Mouse (Mus musculus): ENCODE results near the gene Shprh. TPM values are rescaled to one million over a fixed set of nuclear protein-coding genes. Genes with fewer than 3 reads are reported as not detected.
"Not testable (repeated sequence)": the region's sequence is repeated elsewhere in the genome, so short reads cannot be mapped to it uniquely, and the experiment has no call there.

Shprh gene
- total RNA-seq (2015) (13.0 and 13.4 TPM in 2 replicates), total RNA-seq (2017) (20.2 and 24.3 TPM in 2 replicates)

DNA sequence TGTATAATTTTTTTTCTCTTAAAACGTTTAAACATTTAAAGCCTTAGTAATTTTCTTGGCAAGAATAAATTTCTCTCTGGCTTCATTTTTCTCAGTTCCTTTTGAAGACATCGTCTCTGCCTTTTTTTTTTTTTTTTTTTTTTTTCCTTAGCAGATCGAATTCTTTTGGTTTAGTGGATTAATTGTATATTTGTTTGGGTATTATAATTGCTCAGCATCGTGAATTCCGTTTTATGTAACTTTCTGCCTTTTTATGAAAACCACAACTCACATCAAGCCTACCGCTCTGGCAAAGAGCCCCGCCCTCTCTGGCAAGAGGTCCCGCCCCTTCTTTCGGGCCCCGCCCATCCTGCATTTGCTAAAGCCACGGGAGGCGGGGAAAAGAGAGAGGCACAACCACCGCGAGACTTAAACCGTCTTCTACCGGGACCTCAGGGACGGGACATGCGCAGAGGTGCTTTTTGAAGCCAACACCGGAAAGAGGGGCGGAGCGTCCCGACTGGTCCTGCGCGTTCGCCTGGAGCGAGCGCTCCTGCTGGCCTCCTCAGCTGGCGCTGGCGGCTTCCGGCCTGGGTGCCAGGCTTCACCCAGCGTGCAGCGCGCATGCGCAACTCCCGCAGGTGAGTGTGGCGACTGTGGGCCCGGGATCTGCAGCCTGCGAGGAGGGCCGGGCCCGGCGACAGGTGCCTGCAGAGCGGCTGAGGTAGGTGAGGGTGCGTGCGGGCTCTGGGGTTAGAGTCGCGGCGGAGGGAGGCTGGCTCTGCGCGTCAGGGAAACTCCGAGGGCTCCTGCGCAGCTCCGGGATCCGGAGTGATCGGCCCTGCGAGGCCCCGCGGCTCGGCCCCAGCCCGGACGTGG lies at the start of gene Shprh:
TSS of gene Shprh (plus strand) at position 544 of the 858 bp plus-strand sequence.
- peak; percentile 98 for ATAC-seq (ENCODE audit: poor library complexity, severe bottlenecking)

DNA sequence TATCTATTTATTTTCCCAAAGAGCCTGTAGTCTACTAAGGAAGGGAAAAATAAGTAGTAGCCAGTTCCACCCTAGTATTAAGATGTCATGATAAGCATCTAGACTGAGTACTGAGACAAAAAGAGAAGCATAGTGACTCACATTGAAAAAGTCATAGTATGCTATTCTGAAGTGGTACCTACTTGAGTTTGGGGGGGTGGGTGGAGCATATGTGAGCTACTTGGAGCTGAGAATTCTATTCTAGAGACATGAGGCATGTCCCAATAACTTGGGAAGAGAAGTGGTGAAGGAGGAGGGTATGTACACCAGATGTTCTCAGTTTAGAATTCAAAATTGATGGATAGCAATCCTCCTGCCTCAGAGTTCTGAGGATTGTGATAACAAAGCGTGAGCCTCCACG lies 27.4 kb upstream of the Shprh start:
- no peak for ATAC-seq (ENCODE audit: poor library complexity, severe bottlenecking)

DNA sequence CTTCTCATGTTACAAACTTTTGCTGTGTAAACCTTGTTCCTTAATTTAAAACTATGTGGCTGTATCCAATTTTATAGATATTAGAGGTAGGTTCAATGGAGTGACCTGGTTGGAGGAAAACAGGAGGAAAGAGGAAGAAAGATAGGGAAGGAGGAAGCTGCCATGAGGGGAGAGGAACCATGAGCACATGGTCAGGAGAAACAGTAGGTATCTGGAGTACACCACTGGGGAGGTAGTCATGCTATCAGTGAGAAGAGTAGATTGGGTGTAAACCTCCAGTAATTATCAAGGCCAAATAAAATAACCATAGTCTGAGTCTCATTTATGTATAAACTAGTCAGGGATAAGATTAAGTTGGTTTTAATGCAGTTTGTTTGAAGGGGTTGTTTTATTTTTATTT lies 3.6 kb upstream of the Shprh start:
- ATAC-seq (ENCODE audit: poor library complexity, severe bottlenecking) = no peak

DNA sequence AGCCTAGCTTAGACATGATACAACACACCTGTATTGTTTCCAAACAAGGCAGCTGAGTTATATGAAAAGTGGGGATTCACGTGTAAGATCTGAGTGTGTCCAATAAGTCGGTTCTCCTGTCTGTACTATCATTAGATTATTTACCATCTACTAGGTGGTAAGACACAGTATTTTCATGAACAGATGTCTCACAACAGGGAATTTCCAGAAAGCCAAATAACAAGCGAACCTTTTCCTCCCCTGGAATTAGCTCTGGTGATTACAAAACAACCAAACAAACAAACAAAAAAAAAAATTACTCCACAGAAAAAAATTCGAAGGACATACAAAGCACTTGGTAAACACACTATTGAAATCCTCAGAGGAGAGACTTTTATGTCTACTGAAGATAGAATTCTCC lies 781 bp upstream of the Shprh start:
- no peak for ATAC-seq (ENCODE audit: poor library complexity, severe bottlenecking)

DNA sequence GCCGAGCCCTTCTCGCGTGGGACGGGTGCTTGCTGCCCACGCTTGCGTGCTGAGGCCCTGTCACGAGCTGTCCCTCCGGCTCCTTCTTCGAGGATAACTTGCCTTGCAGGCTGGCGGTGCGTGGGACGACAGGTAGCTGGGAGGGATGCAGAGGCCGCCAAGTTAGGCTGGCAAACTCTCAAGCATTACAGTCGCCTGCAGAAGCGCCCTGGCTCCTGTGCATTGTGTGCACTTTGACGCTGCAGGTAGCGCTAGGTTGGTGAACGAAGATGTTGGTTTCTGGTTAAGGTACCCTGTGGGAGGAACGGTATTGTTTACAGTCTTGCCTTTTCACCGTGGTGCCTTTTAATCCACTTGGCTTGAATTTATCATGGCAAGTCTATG lies 507 bp downstream of the Shprh start:
- ATAC-seq (ENCODE audit: poor library complexity, severe bottlenecking) = no peak

DNA sequence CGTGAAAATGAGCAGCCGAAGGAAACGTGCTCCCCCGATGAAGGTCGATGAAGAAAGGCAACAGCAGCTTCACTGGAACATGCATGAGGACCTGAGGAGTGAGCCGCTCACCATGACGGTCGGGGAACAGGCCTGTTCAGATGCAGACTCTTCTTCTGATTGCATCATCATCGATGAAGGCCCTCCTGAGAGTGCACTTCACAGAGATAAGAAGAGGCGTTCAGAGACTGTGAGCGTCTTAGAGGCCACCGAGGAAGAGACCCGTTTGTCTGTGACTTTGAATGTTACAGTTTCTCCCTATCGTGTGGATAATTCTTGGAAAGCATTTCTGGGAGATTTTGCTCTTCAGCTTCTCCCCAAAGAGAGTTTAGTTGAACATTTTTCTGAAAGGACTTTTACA lies 2.4 kb downstream of the Shprh start:
- no peak for ATAC-seq (ENCODE audit: poor library complexity, severe bottlenecking)

DNA sequence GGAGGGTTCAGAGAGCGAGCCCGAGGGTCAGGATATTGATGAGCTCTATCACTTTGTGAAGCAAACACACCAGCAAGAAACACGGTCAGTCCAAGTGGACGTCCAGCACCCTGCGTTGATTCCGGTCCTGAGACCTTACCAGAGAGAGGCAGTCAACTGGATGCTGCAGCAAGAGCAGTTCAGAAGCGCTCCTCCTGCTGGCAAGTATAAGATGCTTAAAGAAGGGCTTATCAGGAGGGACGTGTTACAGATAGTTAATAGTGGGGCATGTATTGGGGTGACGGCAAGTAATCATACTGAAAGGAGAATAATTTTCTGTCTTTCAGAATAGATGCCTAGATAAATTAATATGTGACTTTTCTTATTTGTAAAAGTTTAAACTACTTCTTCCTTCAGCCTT lies 7.8 kb downstream of the Shprh start:
- ATAC-seq (ENCODE audit: poor library complexity, severe bottlenecking) = no peak

DNA sequence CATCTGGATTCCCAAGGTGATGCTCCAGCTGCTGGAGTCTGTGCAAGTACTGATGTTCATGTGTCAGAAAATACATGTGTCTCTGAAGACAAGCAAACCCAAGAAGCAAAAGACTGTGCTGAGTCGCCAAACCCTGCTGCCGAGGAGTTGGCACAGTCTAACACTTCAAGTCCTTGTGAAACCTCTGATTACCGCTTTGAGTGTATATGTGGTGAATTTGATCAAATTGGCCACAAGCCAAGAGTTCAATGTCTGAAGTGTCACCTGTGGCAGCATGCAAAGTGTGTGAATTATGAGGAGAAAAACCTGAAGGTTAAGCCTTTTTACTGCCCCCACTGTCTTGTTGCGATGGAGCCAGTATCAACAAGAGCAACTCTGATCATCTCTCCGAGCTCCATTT lies 15.3 kb downstream of the Shprh start:
- ATAC-seq (ENCODE audit: poor library complexity, severe bottlenecking) = no peak

DNA sequence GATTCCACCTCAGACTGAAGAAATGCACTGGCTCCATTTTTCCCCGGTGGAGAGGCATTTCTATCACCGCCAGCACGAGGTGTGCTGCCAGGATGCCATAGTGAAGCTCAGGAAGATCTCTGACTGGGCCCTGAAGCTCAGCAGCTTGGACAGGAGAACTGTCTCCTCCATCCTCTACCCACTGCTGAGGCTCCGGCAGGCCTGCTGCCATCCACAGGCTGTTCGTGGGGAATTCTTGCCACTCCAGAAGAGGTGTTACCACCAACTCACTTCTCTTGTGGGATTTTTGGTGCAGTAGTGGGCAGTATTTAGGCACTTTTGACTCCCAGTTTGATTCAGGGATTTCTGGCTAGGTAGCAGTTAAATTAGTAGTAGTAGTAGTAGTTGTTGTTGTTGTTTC lies 21.0 kb downstream of the Shprh start:
- ATAC-seq (ENCODE audit: poor library complexity, severe bottlenecking) = no peak

DNA sequence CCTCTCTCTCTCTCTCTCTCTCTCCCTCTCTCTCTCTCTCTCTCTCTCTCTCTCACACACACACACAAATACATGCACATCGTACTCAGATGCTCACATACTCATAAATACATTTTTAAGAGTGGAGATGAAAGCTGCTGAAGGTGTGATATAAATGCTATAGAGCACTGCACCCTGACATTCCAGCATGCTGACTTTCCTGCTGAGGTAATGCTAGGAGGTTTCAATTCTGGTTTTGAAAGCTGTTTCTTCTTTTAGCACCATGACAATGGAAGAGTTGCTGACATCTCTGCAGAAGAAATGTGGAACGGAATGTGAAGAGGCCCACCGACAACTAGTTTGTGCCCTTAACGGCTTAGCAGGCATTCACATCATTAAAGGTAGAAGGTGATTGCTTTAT lies 22.4 kb downstream of the Shprh start:
- no peak for ATAC-seq (ENCODE audit: poor library complexity, severe bottlenecking)

DNA sequence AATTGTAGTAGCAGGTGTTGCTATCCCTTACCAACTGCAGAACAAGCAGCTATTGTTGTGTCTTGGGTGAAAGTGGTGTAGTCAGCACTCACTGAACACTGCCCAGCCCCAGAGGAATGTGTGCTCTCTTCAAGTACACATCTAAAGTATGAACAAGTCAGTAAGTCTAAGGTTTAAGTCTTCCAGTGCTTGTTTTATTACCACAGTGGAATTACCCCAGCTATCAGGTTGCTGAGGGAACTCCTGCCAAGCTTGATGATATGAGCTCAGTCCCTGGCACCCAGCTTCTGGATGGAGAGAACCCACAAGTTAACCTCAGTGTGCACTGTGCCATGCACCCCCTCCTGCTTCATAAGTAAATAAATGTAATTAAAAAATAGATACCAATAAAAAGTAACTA lies 23.3 kb downstream of the Shprh start:
- no peak for ATAC-seq (ENCODE audit: poor library complexity, severe bottlenecking)

DNA sequence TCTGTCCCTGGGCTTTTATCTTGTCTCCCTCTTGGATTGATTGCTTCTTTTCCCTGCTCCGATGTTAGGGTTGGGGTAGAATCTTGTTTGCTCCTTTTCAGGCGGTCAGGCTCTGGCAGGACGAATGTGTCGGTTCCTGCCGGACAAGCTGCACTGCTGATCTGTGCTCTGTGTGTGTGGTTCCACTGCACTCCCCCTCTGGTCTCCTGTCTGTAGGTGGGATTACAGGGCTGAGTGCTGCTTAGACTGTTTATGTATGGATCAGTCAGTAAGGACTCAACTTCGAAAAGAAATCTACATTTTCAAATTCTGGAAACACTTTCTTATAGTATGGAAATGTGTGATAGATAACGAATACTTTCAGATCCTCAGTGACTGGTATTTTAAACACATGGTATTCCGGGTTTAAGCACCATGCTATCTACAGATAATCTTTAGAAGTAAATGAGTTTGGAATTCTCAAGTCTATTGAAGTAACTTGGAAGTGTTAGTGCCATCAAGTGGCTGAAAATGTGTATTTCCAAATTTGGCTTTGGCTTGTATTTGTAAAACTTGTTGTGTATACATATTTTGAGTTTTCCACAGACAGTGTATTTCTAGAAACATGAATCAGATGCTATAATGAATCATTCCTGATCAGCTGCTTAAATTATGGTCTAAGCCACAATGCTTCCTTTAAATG lies 26.7 kb downstream of the Shprh start:
- ATAC-seq (ENCODE audit: poor library complexity, severe bottlenecking) = no peak

DNA sequence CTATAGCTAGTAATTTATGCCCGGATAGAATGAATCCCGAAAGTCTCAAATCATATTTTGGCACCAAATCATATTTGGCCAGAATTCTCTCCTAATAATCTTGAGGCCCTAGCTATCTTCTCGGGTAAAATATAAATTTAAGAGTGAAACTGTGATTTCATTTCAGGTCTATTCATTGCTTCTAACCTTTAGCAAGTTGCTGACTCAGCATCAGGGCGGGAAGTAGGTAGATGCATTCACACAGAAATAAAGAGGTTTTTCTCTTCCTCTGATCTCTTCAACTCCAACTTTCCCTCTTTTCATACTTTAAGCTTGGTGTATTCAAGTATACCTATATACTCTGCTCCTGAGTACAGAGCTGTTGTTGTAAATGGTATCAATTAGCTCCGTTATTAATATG lies 30.9 kb downstream of the Shprh start:
- ATAC-seq (ENCODE audit: poor library complexity, severe bottlenecking) = no peak

DNA sequence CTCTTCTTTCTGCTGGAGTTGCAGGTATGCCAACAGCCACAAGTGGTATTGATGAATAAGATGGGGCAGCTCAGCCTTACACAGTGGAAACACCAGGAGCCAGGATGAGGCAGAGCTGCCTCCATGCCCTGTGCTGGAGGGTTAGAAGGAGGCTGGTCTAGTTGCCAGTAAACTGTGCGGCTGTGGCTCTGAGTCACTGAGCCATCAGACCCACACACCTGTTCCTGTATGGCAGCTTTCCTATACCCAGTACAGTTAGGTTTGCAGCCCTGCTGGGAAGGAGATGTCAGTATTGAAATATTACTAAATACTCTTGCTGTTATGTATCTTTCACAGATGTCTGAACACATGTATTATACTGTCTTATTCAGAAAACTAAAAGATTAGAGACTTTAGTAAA lies 48.1 kb downstream of the Shprh start:
- no peak for ATAC-seq (ENCODE audit: poor library complexity, severe bottlenecking)

DNA sequence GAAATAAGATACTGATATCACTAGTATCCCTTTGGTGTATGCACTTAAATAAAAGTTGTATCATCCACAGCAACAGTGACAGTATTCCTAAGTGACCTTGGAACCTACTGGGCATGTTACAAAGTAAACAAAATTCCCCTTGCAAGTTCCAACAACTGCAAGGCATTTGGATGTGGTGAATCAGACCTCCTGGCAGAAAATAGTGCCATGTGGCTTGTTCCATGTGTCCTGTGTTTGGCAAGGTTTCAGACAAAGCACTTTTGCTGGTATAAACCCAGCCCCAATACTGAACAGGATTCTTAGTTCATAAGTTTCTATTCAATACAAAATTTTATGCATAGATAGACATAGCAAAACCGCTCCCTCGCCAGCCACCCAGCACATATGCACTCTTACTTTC lies 49.1 kb downstream of the Shprh start:
- ATAC-seq (ENCODE audit: poor library complexity, severe bottlenecking) = no peak

DNA sequence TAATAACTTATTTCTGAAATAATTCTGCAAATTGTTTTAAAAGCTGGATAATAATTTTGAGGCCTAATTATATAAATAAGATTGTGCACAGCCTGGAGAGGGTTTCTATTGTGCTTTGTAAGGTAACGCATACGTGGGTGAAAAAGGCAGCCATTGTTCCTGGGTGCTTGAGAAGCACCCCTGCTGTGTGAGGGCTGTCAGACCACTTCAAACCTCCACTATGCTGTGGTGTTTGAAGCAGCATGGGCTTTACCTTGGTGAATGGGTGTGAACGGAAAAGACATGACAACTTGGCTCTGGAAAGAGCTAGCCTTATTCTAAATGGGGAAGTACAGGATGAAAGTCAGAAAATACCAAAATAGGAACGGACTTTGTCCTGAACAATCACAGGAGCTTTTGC lies 50.8 kb downstream of the Shprh start:
- no peak for ATAC-seq (ENCODE audit: poor library complexity, severe bottlenecking)

DNA sequence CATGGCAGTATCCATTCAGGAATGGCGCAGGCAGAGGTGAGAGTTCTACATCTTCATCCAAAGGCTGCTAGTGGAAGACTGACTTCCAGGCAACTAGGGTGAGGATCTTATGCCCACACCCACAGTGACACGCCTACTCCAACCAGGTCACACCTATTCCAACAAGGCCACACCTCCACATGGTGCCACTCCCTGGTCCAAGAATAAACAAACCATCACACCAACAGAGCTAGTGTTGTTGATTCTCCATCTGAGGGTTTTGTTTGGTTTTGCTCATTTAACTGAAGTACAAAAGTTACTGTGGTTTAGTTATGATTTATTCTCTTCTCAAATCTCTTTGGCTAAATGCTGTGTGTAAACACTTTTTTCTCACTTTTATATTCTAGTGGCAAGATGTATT lies 56.7 kb downstream of the Shprh start:
- ATAC-seq (ENCODE audit: poor library complexity, severe bottlenecking) = not testable (repeated sequence)

DNA sequence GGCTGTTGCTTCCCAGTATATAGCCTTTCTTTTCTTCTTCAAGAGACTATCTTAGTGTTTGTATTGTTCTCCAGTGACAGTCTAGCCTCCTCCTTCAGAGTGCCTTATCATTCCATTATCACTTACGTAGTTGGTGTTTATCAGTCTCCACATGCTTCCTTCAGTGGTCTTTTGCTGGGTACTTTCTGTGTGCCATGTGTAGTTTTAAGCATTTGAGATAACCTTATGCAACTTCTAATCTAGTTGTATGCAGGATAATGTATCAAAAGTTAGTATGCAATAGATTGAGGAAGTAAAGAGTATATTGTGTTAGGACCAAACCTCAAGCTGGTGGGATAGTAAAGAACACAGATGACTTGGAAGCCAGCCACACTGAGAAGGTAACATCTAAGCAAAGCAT lies 59.4 kb downstream of the Shprh start:
- ATAC-seq (ENCODE audit: poor library complexity, severe bottlenecking) = no peak

DNA sequence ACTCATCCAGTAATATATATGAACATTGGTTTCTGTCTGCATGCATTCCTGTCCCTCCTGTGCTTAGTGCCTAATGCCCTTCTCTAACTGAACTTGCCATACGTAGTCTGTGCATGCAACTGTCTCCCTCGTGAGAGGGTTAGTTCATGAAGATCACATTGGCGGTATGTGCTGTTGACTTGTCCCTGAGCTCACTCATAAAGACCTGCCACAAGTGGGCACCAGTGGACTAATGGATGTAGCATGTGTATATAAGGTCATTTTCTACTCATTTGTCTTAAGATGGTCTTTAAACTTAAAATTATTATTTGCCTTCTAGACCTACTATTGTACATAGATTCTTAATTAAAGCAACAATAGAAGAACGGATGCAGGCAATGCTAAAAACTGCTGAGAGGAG lies 62.8 kb downstream of the Shprh start:
- no peak for ATAC-seq (ENCODE audit: poor library complexity, severe bottlenecking)

DNA sequence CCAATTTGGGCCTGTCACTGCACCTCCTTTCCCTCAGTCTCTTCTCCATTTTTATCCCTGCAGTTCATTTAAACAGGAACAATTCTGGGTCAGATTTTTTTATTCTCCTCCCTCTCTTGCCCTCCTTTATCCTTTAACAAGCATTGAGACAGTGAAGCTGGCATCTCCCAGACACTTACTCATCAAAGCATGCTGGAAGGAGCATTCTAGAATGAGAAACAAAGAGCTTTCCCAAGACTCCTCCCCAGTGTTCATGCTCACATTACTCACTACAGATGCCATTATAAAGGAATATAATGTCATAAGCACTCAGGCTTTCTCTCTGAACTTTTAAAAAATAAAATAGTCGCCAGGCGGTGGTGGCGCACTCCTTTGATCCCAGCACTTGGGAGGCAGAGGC lies 77.2 kb downstream of the Shprh start:
- no peak for ATAC-seq (ENCODE audit: poor library complexity, severe bottlenecking)

DNA sequence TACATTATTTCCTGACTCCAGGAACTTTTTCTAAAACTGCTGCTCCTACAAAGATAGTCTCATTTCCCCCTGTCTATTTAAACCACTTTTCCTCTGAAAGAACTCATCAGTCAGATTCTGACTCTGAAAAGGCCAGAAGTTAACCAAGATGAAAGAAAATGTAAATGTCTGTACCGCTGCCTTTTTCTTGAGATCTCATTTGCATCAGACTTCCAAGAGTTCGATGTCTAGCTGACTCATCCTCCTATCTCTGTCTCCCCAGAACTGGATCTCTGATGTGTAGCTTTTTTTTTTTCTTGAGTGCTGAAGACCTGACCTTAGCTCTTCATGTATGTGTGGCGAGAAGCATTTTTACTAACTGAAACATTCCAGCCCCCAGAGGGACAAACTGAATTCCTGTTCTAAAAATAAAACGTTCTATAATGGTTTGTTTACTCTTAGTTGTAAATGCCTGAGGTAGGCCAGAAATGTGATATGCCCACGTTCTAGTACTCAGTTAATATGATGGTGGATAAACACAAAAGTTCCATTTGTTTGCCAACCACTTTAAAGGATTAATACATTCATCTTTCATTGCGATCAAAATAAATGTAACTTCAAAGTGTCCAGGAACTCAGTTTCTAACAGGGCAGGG lies 80.4 kb downstream of the Shprh start:
- ATAC-seq (ENCODE audit: poor library complexity, severe bottlenecking) = no peak

DNA sequence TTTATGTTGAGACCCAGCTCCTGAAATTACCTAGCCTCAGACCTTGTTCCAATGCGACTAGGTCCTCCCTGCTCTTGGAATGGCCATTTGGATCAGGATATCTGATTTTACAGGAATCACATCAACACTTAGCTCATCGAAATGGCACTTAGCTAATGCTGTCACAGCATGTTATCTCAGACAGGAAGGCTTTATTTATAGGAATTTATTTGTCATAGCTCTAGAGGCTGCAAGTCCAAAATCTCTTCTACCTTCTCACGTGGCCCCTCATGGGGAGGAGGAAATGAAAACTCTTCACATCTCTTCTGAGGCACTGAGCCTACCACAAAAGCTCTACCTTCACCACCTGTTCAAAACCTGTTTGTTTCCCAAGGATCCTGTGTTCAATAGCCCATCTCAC lies 84.0 kb downstream of the Shprh start:
- no peak for ATAC-seq (ENCODE audit: poor library complexity, severe bottlenecking)
